Mouse (Mus musculus): ENCODE results near the gene Sh3d19. TPM values are rescaled to one million over a fixed set of nuclear protein-coding genes. Genes with fewer than 3 reads are reported as not detected.

Sh3d19 gene
- polyA plus RNA-seq, 1 experiment from 2014 or later, result 8.6 TPM

DNA sequence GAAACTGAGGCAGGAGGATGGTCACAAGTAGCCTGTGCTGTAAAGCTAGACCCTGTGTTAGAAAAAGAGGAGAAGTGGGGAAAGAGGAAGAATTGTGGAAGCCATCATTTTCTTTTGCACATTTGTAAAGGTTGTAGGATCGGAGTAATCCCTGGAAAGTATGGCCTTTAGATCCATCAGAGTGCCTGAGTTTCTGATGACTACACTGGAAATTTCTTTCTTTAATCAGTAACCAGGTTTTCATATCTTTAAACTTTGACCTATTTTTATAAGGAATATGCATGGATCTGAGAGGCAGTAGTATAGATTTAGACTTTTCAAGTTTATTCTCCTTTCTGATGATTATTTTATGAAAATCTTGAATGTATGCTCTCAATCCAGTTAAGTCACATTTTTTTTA is 46.1 kb downstream of the Sh3d19 start:
- no peak overlapping the region for H3K4me3 ChIP-seq
- H3K36me3 ChIP-seq, result no peaks in the 10 kb centered on the region
- no peaks in the 10 kb centered on the region for H3K9me3 ChIP-seq
- WGBS, result 96% methylated on average over 1 of the region's 1 CpGs
- H3K27me3 ChIP-seq, result no peaks in the 10 kb centered on the region
- no peaks in the 10 kb centered on the region for H3K4me1 ChIP-seq (replicated peaks)
- H3K9ac ChIP-seq, result no peak overlapping the region
- no peak for ATAC-seq (ENCODE audit: low read depth)
- H3K4me2 ChIP-seq, result no peak overlapping the region
- no peak overlapping the region for H3K27ac ChIP-seq (replicated peaks)

DNA sequence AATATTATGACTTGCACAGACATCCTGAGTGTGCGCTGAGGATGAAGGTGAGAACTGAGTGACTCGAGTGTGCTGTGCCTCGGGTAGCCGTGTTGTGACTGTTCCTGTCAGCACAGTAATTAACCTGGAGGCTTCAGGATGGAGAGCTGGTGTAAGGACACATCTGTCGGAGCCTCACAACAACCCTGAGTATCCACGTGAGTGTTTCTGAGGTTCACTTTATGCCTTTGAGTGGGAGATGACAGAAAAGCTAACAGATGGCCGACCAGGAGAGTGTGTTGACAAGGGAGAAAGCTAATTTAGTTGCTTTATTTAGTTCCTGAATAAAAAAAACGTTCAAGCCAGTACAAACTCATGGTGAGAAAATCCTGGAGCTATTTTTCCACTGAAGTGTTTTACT is 46.6 kb downstream of the Sh3d19 start:
- H3K27ac ChIP-seq (replicated peaks), result no peak overlapping the region
- no peak overlapping the region for H3K4me3 ChIP-seq
- no peaks in the 10 kb centered on the region for H3K36me3 ChIP-seq
- H3K4me1 ChIP-seq (replicated peaks), result no peaks in the 10 kb centered on the region
- no peaks in the 10 kb centered on the region for H3K9me3 ChIP-seq
- no peak overlapping the region for H3K9ac ChIP-seq
- no peak for ATAC-seq (ENCODE audit: low read depth)
- no peaks in the 10 kb centered on the region for H3K27me3 ChIP-seq
- no peak overlapping the region for H3K4me2 ChIP-seq
- WGBS, result 84% methylated on average over 8 of the region's 8 CpGs

- no peaks in the 10 kb centered on the region for H3K27me3 ChIP-seq
- no peak overlapping the region for H3K4me3 ChIP-seq
- 91% methylated on average over 16 of the region's 16 CpGs for WGBS
- H3K9me3 ChIP-seq, result no peaks in the 10 kb centered on the region
- H3K9ac ChIP-seq, result no peak overlapping the region
- ATAC-seq (ENCODE audit: low read depth), result no peak
- H3K4me1 ChIP-seq (replicated peaks), result no peaks in the 10 kb centered on the region
- H3K36me3 ChIP-seq, result no peaks in the 10 kb centered on the region
- no peak overlapping the region for H3K27ac ChIP-seq (replicated peaks)
- H3K4me2 ChIP-seq, result no peak overlapping the region
These were observed 50.2 kb downstream of the Sh3d19 start for GRCm38 (mm10) chr3:86020921-86021650.

DNA sequence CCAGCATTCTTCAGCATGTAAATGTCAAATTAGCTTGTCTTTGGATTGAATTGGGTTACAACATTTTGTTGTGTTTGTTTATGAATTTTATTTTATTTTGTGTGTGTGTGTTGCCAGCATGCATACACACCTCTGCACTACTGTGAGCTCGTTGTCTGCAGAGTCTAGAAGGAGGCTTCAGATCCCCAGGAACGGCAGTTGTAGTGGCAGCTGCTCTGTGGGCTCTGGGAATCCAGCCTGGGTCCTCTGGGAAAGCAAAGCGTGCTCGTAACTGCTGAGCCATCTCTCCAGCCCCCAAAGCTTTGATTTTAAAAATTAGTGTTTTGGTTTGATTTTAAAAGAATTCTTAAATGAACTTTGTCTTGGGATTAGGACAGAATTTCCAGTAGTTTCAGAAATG is 50.7 kb downstream of the Sh3d19 start:
- ATAC-seq (ENCODE audit: low read depth), result no peak
- 71% methylated on average over 4 of the region's 4 CpGs for WGBS
- no peaks in the 10 kb centered on the region for H3K27me3 ChIP-seq
- H3K4me1 ChIP-seq (replicated peaks), result no peaks in the 10 kb centered on the region
- no peak overlapping the region for H3K4me3 ChIP-seq
- H3K9ac ChIP-seq, result no peak overlapping the region
- H3K27ac ChIP-seq (replicated peaks), result no peak overlapping the region
- H3K36me3 ChIP-seq, result no peaks in the 10 kb centered on the region
- H3K9me3 ChIP-seq, result no peaks in the 10 kb centered on the region
- H3K4me2 ChIP-seq, result no peak overlapping the region

- WGBS, result 69% methylated on average over 12 of the region's 12 CpGs
- ATAC-seq (ENCODE audit: low read depth), result no peak
- Histone ChIP-seq H3K27me3 (no peaks in the 10 kb centered on the region), H3K27ac (replicated peaks) (no peak overlapping the region), H3K36me3 (no peaks in the 10 kb centered on the region), H3K4me3 (no peak overlapping the region), H3K9ac (no peak overlapping the region), H3K9me3 (no peaks in the 10 kb centered on the region), H3K4me1 (replicated peaks) (no peaks in the 10 kb centered on the region), H3K4me2 (no peak overlapping the region)
These were observed 53.3 kb downstream of the Sh3d19 start for GRCm38 (mm10) chr3:86024065-86024795.

GRCm38 (mm10) chr3:86025341-86026137 is 54.6 kb downstream of the Sh3d19 start:
- WGBS, result 95% methylated on average over 20 of the region's 20 CpGs
- Histone ChIP-seq H3K9ac (no peak overlapping the region), H3K4me3 (no peak overlapping the region), H3K36me3 (no peaks in the 10 kb centered on the region), H3K27me3 (no peaks in the 10 kb centered on the region), H3K4me2 (no peak overlapping the region), H3K4me1 (replicated peaks) (no peaks in the 10 kb centered on the region), H3K9me3 (no peaks in the 10 kb centered on the region), H3K27ac (replicated peaks) (no peak overlapping the region)
- no peak for ATAC-seq (ENCODE audit: low read depth)

GRCm38 (mm10) chr3:86028658-86029375 is 57.9 kb downstream of the Sh3d19 start:
- H3K4me1 ChIP-seq (replicated peaks), result no peaks in the 10 kb centered on the region
- WGBS, result 91% methylated on average over 15 of the region's 15 CpGs
- H3K36me3 ChIP-seq, result no peaks in the 10 kb centered on the region
- H3K9ac ChIP-seq, result no peak overlapping the region
- ATAC-seq (ENCODE audit: low read depth), result no peak
- no peak overlapping the region for H3K4me2 ChIP-seq
- no peaks in the 10 kb centered on the region for H3K27me3 ChIP-seq
- no peaks in the 10 kb centered on the region for H3K9me3 ChIP-seq
- no peak overlapping the region for H3K4me3 ChIP-seq
- no peak overlapping the region for H3K27ac ChIP-seq (replicated peaks)

DNA sequence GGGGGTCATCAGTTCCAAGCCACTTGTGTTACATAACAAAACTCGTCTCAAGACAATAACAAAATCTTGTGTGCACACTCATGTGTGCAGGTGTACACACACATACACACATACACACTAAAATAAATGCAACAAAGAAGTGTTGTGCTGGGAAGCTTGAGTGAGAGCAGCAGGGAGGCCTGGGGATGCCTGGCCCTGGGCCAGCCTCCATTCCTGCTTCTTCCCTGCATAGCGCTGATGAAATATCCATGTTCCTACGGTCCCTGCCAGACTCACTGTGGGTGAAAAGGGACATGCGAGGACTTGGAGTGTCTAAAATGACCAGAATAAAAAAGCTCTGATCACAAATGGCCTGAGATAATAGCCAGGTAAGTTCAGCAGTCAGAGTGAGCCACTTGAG is 59.7 kb downstream of the Sh3d19 start:
- H3K4me2 ChIP-seq, result no peak overlapping the region
- 66% methylated on average over 4 of the region's 4 CpGs for WGBS
- H3K9ac ChIP-seq, result no peak overlapping the region
- no peak for ATAC-seq (ENCODE audit: low read depth)
- no peaks in the 10 kb centered on the region for H3K9me3 ChIP-seq
- no peak overlapping the region for H3K27ac ChIP-seq (replicated peaks)
- H3K4me1 ChIP-seq (replicated peaks), result no peaks in the 10 kb centered on the region
- H3K4me3 ChIP-seq, result no peak overlapping the region
- H3K27me3 ChIP-seq, result no peaks in the 10 kb centered on the region
- H3K36me3 ChIP-seq, result no peaks in the 10 kb centered on the region

DNA sequence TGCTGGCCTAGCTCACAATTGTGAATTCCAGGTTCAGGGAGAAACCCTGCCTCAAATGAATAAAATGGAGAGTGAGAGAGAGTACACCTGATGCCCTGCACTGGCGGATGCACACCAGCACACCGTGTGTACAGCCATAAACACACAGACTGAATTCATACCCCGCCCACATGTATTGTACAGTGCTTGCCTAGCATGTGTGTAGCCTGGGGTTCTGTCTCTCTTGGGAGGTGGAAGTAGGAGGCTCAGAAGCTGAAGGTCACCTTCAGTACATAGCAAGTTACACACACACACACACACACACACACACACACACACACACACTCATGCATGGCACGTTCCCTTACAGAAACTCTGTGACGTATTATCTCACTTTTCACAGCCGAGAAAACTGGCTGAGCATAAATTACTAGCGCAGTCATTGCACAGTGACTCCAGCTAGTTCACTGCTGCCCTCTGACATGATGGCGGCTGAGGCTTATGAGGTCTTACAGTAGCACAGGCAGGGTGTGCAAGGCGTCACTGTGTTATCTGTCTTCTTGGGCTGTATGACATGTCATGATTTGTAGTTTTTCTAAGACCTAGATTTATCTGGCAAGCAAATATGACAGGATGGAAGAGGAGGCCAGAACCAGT is 62.7 kb downstream of the Sh3d19 start:
- Histone ChIP-seq H3K27ac (replicated peaks) (no peak overlapping the region), H3K4me2 (no peak overlapping the region), H3K9ac (no peak overlapping the region), H3K27me3 (no peaks in the 10 kb centered on the region), H3K36me3 (no peaks in the 10 kb centered on the region), H3K4me1 (replicated peaks) (peaks cover under 1% of the 10 kb centered on the region; the same call in 1 of the 2 replicates), H3K9me3 (no peaks in the 10 kb centered on the region), H3K4me3 (no peak overlapping the region)
- no peak for ATAC-seq (ENCODE audit: low read depth)
- 73% methylated on average over 9 of the region's 9 CpGs for whole genome bisulfite sequencing

GRCm38 (mm10) chr3:86037926-86038484 is 67.1 kb downstream of the Sh3d19 start:
- H3K27me3 ChIP-seq, result no peaks in the 10 kb centered on the region
- H3K9me3 ChIP-seq, result no peaks in the 10 kb centered on the region
- H3K4me1 ChIP-seq (replicated peaks), result peaks cover 18% of the 10 kb centered on the region
- no peak overlapping the region for H3K4me3 ChIP-seq
- H3K36me3 ChIP-seq, result no peaks in the 10 kb centered on the region
- no peak overlapping the region for H3K4me2 ChIP-seq
- ATAC-seq (ENCODE audit: low read depth), result no peak
- WGBS, result 90% methylated on average over 9 of the region's 9 CpGs
- H3K9ac ChIP-seq, result no peak overlapping the region
- no peak overlapping the region for H3K27ac ChIP-seq (replicated peaks)

GRCm38 (mm10) chr3:86038648-86039047 is 67.7 kb downstream of the Sh3d19 start:
- no peak overlapping the region for H3K9ac ChIP-seq
- H3K27me3 ChIP-seq, result no peaks in the 10 kb centered on the region
- no peaks in the 10 kb centered on the region for H3K9me3 ChIP-seq
- H3K36me3 ChIP-seq, result no peaks in the 10 kb centered on the region
- H3K4me1 ChIP-seq (replicated peaks), result peaks cover 18% of the 10 kb centered on the region
- 60% methylated on average over 3 of the region's 3 CpGs for WGBS
- no peak overlapping the region for H3K4me2 ChIP-seq
- no peak overlapping the region for H3K4me3 ChIP-seq
- no peak for ATAC-seq (ENCODE audit: low read depth)
- H3K27ac ChIP-seq (replicated peaks), result no peak overlapping the region

All from neural tube, embryonic 13.5 days (tissue).